Mouse (Mus musculus) E14TG2a.4 (cell line): ENCODE results near the gene Mrtfa.

Experiments used
- CTCF ChIP-seq: conservative IDR thresholded peaks from 2 replicates; pipeline ENCODE4 v1.5.1; 2014; ENCODE audit warnings: low read length
- NANOG ChIP-seq: IDR thresholded peaks from 2 replicates; pipeline ENCODE4 v1.6.1; 2014; ENCODE audit warnings: borderline replicate concordance, low read length, mixed read lengths
- POU5F1 ChIP-seq: IDR thresholded peaks from 2 replicates; pipeline ENCODE4 v1.6.1; 2014; ENCODE audit warnings: low read length, borderline replicate concordance

DNA sequence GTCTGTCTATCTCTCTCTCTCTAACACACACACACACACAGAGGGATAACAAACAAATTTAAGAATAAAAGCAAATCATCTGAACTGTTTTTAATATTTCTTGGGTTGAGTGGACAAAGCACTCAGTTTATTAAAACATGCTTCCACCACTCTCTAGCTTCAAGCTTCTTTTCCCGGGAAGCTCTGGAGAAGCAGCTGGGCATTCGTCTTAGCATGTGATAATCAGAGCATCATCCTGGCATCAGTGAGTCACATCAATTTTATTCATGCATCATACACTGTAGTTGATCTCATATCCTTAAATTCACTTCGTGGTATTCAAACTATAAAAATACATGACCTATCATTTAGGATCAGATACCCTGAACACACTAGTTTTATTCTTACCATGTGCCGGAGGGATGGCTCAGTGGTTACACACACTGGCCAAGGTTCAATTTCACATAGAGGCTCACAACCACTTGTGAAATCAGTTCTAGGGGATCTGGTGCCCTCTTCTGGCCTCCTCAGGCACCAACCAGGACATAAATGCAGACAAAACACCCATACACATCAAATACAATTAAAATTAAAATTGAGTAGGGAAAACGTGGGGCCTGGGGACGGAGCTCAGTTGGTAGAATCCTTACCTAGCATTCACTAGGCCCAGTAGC, 141.0 kb downstream of the Mrtfa start:
- TF ChIP-seq CTCF = peak; percentile 48
- TF ChIP-seq POU5F1 = no peak
- TF ChIP-seq NANOG = no peak
